Mouse (Mus musculus) heart, postnatal 10 days (tissue): Measurements from ENCODE around the gene Xpnpep1. TPM values are rescaled to one million over a fixed set of nuclear protein-coding genes. Genes with fewer than 3 reads are reported as not detected.

Experiments
- DNase-seq, 2 experiments: peaks; one replicate each; pipeline ENCODE4 v3.0.0; 2021
- intact Hi-C: fragments of 180-260 bp; cut with DNase I; formaldehyde crosslinking; loops from one replicate; pipeline ENCODE4 v1.15.1; 2025
- total RNA-seq, 2 experiments: library from RNA; stranded (reverse); gene quantifications; 2 replicates each; pipeline ENCODE4 v1.2.3; 2021

Xpnpep1 gene
- total RNA-seq, 2 experiments from 2014 or later, result 124 to 125 TPM

DNA sequence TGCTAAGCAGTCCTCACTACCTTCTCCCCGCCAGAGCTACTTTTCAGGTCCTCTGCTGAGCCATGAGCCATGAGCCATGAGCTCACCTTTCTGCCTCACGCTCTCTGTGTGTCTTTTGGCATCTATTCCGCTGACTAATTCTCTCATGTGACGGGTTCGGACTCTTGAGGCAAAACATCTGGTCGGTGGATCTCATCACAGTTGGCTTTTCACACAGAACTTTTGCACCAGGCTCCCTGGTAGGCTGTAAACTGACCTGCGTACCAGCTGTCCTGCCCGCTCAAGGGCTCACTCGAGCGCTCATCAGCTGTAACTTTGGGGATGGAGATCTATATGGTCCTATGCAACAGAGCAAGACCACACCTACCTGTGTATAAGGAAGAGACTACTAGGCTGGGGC lies 26.9 kb upstream of the Xpnpep1 start:
- DNase-seq, result peak; percentile 78
- intact Hi-C loops, result no loop called here

DNA sequence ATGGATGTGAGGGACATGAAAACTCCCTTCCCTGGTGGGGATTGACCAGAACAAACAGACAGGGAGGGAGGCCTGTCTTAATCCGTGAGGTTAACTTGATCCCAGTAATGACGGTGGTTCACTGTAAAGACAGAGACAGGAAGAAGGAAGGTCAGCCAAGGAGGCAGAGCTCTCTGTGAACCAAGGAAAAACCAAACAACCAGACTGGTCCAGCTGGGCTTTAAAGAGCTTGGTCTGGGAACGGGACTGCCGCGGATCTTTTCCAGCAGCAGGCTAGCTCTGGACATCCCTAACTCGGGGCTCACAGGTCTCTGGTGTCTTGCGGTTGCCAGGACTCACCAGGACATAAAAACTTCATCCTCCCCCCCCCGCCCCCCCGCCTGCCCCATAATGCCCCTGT lies 26.5 kb upstream of the Xpnpep1 start:
- intact Hi-C loops, result no loop called here
- peak in 1 of 2 experiments; percentile 49 for DNase-seq

DNA sequence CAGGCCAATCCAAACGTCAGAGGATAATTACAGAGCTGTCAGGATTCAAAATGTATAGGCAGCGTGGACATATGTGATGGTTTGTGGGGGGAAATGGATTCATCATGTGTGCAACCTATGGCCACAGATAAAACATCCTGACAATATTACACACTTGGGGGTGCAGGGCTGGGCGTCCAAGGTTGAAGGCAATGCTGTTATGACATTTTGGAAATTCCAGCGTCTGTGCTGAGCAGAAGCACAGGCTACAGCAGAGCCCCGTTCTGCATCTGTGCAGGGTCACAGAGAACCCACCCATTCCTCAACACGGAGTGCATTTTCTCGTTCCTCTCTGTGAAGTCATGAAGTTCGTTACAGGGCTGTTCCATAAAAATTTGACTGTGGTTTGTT lies 25.0 kb upstream of the Xpnpep1 start:
- no peak for DNase-seq
- intact Hi-C loops, result no loop called here

DNA sequence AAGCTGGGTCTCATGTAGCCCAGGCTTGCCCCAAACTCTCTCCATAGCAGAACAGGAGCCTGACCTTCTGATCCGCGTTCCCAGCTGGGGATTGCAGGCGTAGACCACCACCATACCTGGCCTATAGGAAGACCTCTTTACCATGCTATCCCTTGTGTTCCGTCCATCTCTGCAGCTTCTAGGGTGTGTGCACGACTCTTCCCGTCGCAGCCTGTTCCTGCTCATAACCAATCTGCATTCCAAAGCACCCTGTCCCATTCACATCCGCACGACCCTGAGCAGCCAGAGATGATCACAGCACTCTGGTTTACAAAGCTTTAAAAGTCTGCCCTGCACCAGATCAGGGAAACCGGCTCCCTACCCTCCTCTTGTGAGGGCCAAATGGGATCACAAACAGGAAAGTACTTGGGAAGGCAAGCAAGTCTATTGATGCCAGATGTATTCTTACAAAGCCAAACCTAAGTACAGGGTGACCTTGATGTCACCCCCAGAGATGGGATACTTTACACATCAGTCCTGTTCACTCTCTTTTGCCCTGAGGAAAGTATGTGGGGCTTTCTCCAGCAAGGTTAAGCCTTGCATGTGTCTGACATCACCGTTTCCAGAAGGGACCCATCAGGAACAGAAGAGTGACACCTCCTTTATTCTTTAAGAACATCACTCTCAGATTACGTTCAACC lies 24.4 kb upstream of the Xpnpep1 start:
- no peak for DNase-seq
- intact Hi-C loops, result no loop called here

DNA sequence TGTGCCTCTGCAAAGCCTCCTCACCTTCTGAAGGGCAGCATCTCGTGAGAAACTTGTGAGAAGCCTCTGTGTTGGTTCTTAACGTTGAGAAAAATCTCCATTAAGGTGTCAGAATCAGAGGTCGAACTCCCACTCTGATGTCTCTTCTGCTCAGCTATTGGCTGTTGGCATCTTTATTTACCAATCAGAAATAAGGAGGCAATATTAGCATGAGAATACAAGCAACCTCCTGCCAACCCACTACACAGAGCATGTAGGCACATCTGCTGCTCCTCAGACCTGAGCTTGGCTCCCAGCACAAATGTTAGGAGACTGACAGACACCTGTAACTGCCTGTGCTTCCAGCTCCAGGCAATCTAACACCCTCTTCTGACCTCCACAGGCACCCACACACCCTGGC lies 22.0 kb upstream of the Xpnpep1 start:
- intact Hi-C loops, result no loop called here
- DNase-seq, result no peak

DNA sequence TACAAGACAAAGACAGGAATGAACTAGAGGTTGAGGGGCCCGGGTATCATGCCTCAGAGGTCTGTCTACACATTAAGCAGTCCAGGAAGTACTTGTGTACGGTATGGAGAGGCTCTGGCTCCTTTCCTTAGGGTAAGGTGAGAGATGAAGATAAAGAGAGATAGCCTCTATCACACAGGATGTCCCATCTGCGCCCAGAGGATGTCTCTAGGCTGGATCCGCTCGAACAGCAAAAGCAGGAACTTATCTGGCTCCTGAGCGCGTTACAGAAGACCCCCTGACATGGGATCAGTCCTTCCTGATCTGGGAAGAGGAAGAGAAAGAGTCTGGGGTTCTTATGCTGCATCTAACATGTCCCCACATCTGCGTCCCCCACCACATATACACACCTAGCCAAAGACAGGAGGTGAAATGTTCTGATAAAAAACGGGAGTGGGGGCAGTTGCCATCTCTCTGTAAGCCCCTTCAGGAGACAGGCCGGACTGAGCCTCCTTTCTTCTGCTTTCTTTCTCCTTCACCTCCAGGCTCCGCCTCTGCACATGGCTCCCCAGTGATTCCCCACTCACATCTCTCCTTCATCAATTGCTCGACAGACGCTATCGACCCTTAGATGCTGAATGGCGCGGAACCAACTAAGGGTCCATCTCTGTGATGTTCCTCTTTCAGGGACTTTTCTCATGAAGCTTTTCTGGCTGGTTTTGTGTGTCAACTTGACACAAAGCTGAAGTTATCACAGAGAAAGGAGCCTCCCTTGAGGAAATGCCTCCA lies 19.5 kb upstream of the Xpnpep1 start:
- DNase-seq, result no peak
- intact Hi-C loops, result no loop called here

DNA sequence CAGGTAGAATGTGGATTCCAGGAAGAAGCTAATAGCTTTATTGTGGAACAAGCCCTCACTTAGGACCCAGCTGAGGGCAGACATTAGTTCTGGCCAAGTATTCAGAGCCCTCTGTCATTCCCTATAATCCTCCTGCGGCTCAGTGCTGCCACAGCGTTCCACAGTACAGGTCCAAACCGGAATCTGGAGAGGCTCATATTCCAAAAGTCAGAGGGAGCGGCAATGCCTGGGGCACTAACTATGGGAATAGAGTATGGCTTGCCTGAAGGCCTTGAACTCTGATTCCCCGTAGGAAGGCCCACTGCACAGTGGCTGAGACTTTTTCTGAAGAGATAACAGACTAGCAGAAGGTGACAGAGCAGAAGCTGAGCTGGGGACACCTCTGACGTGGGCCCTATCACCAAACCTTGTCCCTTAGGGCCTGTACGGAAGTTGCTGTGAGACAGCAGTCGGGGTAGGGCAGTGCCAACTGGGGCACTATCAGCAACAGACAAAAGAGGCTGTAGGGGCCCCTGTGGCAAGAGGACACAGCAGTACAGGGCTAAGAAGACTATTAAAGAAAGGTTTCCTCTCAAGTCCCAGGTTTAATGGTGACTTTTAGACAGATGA lies 18.8 kb upstream of the Xpnpep1 start:
- no peak for DNase-seq

DNA sequence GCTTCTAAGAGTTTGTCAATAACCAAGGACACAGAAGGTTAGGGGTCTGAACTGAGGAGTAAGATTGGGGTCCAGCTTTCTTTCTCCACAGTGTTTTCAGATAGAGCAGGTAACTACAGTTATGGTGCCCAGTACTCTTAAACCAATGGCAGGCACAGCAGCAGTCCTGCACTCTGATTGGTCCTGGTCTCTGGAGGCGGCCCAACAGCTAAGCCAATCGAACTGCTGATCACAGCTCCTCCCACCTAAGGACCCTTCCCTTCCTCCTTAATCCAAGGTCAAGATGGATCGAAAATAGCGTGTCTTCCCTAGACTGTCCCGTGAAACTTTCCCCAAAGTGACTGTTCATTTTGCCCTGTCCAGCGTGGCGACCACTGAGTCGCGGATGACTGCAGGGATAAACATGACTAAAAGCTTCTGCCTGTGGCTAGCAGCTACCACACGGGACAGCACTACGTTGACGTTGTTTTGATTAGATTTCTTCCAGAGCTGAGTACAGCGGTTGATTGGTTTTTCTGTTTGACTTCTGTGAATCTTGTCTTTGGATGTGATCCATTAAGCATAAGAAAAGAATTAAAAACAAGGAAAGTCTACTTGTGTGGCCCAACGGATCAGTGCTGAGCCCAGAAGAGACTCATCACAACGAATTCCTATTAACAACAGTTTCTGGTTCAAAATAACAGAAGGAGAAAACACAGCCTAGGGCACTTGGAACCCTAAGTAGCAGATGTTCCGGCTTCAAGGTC lies 18.1 kb upstream of the Xpnpep1 start:
- intact Hi-C loops, result no loop called here
- no peak for DNase-seq

More for the DNA sequence above, 18.8 kb upstream of the Xpnpep1 start:
- intact Hi-C loops, result no loop called here

DNA sequence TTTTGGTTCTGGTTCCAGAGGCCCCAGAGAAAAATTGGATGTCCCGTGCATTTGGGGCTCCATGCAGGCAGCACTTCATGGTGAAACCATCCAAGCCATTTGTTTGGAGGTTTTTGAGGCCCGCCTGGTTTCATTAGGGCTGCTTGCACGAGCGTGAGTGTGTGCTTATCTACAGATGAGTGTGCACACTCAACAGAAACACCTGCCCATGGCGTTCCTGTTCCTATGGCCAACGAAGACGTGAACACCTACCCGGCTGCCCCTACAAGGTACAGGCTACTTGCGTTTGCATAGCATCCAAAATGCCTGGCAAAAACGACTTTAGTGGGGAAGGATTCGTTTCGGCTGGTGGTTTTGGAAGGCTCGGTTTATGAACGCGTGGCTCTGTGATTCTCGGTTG lies 13.3 kb upstream of the Xpnpep1 start:
- no peak for DNase-seq
- intact Hi-C loops, result no loop called here

DNA sequence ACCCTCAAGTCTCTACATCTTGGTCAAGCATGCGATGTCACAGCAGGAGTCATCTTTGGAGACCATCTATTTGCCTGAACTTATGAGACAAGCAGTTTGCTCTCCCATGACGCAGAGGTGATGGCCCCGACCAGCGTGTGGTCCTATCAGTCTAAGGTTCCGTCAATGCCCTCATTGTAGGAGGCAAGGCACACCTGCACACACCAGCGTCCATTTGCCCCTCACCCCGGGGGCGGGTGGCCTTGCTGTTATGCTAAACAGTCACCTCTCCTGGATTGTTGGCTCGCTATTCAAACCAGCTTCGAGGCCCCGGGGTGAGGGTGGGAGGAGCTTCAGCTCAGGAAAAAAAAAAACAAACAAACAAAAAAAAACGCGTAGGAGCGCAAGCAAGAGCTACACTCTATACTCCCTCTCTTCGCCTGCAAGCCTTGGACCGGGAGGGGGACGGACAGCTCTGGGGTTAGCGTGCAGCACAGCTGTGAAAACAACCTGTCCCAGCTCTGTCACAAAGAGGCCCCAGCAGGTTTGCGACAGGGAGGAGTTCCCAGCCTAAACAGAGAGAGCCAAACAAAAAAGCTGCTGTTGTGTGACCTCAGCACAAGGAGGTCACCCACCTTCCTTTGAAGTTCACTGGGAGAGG lies 12.1 kb upstream of the Xpnpep1 start:
- intact Hi-C loops, result no loop called here
- no peak for DNase-seq

DNA sequence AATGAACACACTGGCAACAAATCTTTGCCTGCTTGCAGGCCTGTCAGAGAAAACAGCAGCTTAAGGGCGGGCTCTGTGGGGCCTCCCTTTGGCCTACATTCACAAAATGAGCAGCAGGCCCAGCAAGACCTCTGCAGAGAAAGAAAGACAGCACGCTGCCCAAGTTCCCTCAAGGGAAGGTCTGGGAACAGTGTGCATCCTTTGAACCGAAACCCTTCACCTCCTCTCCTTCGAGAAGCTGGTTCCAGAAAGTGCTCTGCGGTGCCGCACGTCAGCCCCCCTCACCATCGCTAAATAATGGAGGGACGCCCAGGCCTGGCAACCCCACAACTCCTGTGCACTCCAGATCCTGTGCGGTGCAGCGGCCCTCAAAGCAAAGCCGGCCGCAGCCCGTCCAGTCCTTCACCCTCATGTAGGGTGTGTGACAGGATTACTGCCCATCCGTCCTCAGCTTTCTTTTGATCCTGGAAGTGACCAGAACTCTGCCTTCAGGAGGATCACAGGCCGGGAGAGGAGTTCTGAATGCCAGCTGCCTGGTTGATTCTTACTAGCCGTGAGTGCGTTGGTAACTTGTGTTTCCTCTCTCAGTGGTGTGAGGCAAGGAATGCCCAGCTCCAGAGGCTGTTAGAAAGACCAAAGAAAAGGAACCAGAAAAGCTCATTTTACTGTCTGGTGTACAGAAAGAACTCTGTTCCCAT lies 11.4 kb upstream of the Xpnpep1 start:
- no peak for DNase-seq
- intact Hi-C loops, result no loop called here

DNA sequence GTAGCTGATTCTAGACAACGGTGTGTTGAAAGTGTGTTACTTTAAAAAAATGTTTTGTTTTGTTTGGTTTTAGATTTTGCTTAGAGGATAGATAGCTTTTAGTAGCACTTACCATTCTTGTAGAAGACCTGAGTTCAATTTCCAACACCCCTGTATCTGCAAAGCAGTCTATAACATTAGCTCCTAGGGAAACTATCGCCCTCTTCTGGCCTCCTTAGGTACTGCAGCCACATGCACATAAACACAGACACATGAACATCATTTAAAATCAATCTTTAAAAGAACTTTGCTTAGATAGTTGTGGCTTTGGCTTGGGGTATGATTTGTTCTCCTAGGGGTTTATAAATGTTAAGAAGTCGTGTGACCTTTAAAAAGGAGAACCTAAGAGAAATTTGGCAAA lies 10.1 kb upstream of the Xpnpep1 start:
- intact Hi-C loops, result no loop called here
- no peak for DNase-seq

DNA sequence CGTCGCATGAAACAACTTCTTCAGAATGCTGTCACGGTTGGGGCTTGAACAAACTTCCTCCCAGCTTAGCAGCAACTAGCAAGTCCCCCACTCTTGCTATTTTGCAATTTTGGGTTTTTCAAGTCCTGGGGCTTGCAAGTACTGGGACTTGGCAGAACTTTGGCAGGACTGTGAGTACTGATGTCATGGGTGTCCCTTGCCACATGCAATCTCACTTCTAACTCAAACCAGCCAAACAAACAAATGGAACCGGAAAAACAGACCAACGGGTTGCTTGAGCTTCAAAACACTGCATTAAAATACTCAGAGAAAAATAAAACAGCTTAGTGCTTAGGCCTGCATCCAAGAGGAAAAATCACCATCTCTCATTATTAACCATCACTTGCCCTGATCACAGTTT lies 7.2 kb upstream of the Xpnpep1 start:
- DNase-seq, result peak; percentile 56 to 61
- intact Hi-C loops, result no loop called here

DNA sequence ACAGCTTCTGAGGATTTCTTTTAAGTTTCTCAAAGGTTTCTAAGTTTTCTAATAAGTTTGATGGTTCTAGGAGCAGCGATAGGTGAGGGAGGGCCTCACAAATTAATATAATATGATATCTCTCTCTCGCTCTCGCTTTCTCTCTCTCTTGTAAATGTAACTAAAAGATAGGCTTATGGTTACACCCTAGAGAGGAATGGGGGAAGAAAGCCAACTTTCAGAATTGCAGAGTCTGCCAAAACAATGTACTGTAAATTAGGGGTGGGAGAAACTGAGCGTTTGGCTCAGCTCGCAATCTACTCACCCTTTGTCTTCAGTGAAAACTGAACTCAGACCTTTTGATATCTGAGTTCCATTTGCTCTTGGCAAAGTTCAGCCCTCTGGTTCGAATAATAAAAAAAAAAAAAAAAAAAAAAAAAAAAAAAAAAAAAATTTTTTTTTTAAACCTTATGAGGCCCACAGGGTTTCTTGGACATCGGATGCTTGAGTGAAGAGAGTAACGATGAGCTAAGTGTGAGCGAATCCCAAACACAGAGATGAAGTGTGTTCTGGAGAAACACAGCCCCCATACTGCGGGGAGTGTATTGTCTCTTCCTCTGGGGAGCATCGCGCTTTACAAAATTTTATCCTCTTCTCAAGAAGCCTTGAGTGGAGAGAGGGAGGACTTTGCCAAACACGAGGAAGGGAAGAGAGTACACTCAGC lies 3.6 kb upstream of the Xpnpep1 start:
- peak in 1 of 2 experiments; percentile 50 for DNase-seq
- intact Hi-C loops, result no loop called here

DNA sequence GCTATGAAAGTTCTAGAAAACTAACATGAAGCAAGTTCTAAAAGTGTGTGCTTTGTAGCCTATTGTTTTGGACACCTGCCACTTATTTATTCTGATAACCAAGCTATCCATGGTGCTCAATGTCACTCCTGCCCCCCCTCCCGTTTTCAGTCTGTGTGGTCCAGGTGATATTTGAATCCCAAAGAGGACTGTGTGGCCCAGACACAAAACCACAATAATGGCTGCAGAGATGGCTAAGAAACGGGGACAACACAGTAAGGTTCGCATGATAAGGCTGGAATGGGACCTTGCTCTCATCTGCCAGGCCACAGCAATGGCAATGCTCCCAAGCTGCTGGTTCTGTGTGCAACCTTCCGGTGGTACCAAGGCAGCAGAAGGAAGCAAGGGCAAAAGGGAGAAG lies 1.6 kb upstream of the Xpnpep1 start:
- intact Hi-C loops, result no loop called here
- DNase-seq, result no peak

DNA sequence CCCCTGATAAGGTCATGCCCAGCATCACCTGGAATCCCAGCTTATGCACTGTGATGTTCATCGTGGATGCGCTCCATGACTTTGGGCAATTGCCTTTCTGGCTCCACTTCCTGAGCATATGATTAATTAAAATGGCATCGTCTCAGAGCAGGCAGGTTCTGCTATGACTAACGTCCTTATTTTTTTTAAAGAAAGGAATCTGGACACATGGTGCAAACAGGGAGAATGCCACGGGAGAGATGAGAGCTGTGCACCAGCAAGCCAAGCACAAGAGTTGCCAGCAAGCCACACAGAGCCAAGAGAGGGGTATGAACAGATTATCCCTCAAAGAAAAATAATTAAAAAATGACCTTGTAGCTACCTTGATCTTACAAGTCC lies 1.1 kb upstream of the Xpnpep1 start:
- DNase-seq, result no peak
- intact Hi-C loops, result no loop called here

DNA sequence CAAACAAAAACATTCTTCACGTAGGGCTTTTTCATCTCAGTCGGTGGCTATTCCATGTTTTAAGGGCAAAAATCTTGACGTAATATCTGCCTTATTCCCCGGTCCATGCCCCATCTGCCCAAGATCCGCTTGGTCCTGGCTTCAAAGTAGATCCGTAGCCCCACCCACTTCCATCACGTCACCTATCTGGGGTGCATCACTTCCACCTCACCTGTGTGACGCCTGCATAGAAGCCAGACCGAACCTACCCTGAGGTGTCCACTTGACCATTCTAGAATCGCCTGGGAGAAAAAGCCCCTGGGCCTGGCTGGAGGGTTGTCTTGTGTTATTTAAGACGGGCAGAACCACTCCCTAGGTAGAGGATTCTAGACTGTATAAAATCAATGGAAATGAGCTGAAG lies 924 bp downstream of the Xpnpep1 start:
- intact Hi-C loops, result loop anchor here (1.0 kb wide), 1 partner anchor 103 kb away; no protein-coding TSS in a partner anchor
- no peak for DNase-seq

DNA sequence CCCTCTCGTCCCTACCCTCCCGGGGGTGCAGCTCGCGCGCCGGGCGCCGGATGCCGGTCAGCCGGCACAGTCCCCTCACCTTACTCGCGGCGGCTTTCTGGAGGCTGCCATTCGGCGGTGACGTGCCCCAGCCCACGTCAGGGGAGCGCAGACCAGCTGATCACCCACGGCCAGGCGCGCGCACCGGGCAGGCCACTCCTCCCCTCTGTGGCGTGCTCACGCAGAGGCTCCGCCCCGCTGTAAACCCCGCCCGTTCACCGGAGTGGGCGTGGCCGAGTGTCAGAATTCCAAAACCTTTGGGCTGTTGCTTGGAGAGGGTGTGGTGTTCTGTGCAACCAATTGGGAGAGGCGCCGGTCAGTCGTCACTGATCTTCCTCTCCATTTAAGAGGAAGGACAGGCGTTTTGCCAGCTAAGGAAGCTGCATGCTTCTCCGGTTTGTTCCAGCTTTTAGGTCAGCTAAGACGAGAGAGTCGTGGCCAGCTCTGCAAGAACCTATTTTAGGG lies 1.5 kb downstream of the Xpnpep1 start:
- DNase-seq, result peak; percentile 100
- intact Hi-C loops, result no loop called here

DNA sequence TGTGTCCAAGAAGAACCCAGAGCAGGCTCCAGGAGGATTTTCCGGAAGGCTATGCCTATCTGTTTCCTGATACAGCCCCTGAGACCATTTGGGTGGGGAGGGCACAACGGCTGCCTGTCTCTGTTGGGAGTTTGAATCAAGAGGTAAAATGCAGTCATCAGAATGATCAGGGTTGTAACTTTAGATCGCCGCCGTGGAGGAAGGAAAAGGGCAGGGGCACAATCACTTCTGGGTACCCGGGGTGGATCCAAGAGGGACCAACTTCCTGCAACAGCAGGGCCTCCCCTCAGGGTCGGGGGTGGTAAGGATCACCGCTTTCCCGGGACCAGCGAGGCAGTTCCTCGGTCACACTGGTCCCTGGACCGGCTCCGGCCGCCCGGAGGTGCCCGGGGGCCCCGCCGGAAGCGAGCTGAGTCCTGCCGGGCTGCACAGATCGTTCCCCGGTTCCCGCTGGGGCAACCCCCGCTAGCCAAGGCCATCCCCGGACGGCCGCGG lies 2.0 kb downstream of the Xpnpep1 start:
- intact Hi-C loops, result loop anchor here (2.0 kb wide), 1 partner anchor 17 kb away; no protein-coding TSS in a partner anchor
- no peak for DNase-seq
